Mouse (Mus musculus): Measurements from ENCODE around the gene Sfxn5. TPM values are rescaled to one million over a fixed set of nuclear protein-coding genes. Genes with fewer than 3 reads are reported as not detected.

Sfxn5 gene
- 1 to 10 TPM; 2.8 to 5.1 TPM for total RNA-seq (2021)
- long read RNA-seq, experiment 1, partial matches to known transcripts = 0 of 1 reads
- long read RNA-seq, experiment 1, other reads (novel, unspliced or antisense) = 1 of 1 reads
- long read RNA-seq, experiment 2, partial matches to known transcripts = 0 of 2 reads
- long read RNA-seq, experiment 2, other reads (novel, unspliced or antisense) = 2 of 2 reads

- DNase-seq = peak; percentile 96
Measured at GRCm38 (mm10) chr6:85333000-85333669, at the start of gene Sfxn5. Sfxn5 (minus strand) TSS chr6:85333422.

GRCm38 (mm10) chr6:85382791-85383190 is 49.6 kb upstream of the Sfxn5 start:
- no peak for DNase-seq

- no peak for DNase-seq
Measured at GRCm38 (mm10) chr6:85381648-85382020, 48.4 kb upstream of the Sfxn5 start.

GRCm38 (mm10) chr6:85380901-85381647 is 47.9 kb upstream of the Sfxn5 start:
- no peak for DNase-seq

- peak; percentile 75 for DNase-seq
Measured at GRCm38 (mm10) chr6:85380201-85380900, 47.1 kb upstream of the Sfxn5 start.

GRCm38 (mm10) chr6:85378629-85379028 is 45.4 kb upstream of the Sfxn5 start:
- DNase-seq = no peak

- DNase-seq = no peak
Measured at GRCm38 (mm10) chr6:85377876-85378275, 44.7 kb upstream of the Sfxn5 start.

- DNase-seq = no peak
Measured at GRCm38 (mm10) chr6:85377066-85377734, 44.0 kb upstream of the Sfxn5 start.

- peak; percentile 97 for DNase-seq
Measured at GRCm38 (mm10) chr6:85374734-85375114, 41.5 kb upstream of the Sfxn5 start.

GRCm38 (mm10) chr6:85373951-85374733 is 40.9 kb upstream of the Sfxn5 start, which contains the start of gene Rab11fip5:
Rab11fip5 (minus strand) TSS chr6:85374634.
- DNase-seq = peak; percentile 39

- no peak for DNase-seq
Measured at GRCm38 (mm10) chr6:85373066-85373860, 40.0 kb upstream of the Sfxn5 start.

GRCm38 (mm10) chr6:85372496-85372895 is 39.3 kb upstream of the Sfxn5 start:
- no peak for DNase-seq

GRCm38 (mm10) chr6:85371859-85372405 is 38.7 kb upstream of the Sfxn5 start:
- no peak for DNase-seq

GRCm38 (mm10) chr6:85370666-85371430 is 37.6 kb upstream of the Sfxn5 start:
- DNase-seq = no peak

- no peak for DNase-seq
Measured at GRCm38 (mm10) chr6:85370041-85370440, 36.8 kb upstream of the Sfxn5 start.

GRCm38 (mm10) chr6:85369181-85369860 is 36.1 kb upstream of the Sfxn5 start:
- peak; percentile 72 for DNase-seq

GRCm38 (mm10) chr6:85368722-85369121 is 35.5 kb upstream of the Sfxn5 start:
- no peak for DNase-seq

- no peak for DNase-seq
Measured at GRCm38 (mm10) chr6:85368166-85368565, 34.9 kb upstream of the Sfxn5 start.

GRCm38 (mm10) chr6:85366387-85366786 is 33.2 kb upstream of the Sfxn5 start:
- DNase-seq = no peak

Measured in gastrocnemius, postnatal 10 days (tissue).